Mouse (Mus musculus) thymus, postnatal 36 days (tissue): ENCODE measurements around the gene Adgrb3.
"Not testable (repeated sequence)": the region's sequence is repeated elsewhere in the genome, so short reads cannot be mapped to it uniquely, and the experiment has no call there.

ENCODE experiments used
- DNase-seq, 2 experiments: peaks; one replicate each; pipeline ENCODE4 v3.0.0; 2022; ENCODE audit warnings: mixed read lengths in 2 of 2

Gene Adgrb3

GRCm38 (mm10) chr1:25088010-25088719 lies 741.3 kb downstream of the Adgrb3 start:
- DNase-seq, result no peak

GRCm38 (mm10) chr1:25085616-25086372 lies 743.7 kb downstream of the Adgrb3 start:
- DNase-seq, result no peak

- no peak for DNase-seq
Observed at GRCm38 (mm10) chr1:25082377-25082776, 747.1 kb downstream of the Adgrb3 start.

GRCm38 (mm10) chr1:25081265-25081849 lies 748.1 kb downstream of the Adgrb3 start:
- no peak for DNase-seq

- DNase-seq, result no peak
Observed at GRCm38 (mm10) chr1:25079395-25079794, 750.1 kb downstream of the Adgrb3 start.

GRCm38 (mm10) chr1:25075952-25076351 lies 753.6 kb downstream of the Adgrb3 start:
- no peak for DNase-seq

GRCm38 (mm10) chr1:25063964-25064363 lies 765.5 kb downstream of the Adgrb3 start:
- no peak for DNase-seq

- no peak for DNase-seq
Observed at GRCm38 (mm10) chr1:25060935-25061334, 768.6 kb downstream of the Adgrb3 start.

GRCm38 (mm10) chr1:25060191-25060590 lies 769.3 kb downstream of the Adgrb3 start:
- no peak for DNase-seq

- DNase-seq, result no peak
Observed at GRCm38 (mm10) chr1:25057656-25058055, 771.9 kb downstream of the Adgrb3 start.

- no peak for DNase-seq
Observed at GRCm38 (mm10) chr1:25057212-25057611, 772.3 kb downstream of the Adgrb3 start.

GRCm38 (mm10) chr1:25042091-25042490 lies 787.4 kb downstream of the Adgrb3 start:
- DNase-seq, result no peak

- DNase-seq, result no peak
Observed at GRCm38 (mm10) chr1:25034161-25034560, 795.3 kb downstream of the Adgrb3 start.

- no peak for DNase-seq
Observed at GRCm38 (mm10) chr1:25033155-25034095, 796.1 kb downstream of the Adgrb3 start.

- DNase-seq, result no peak
Observed at GRCm38 (mm10) chr1:25023156-25023555, 806.4 kb downstream of the Adgrb3 start.

GRCm38 (mm10) chr1:25017851-25018250 lies 811.7 kb downstream of the Adgrb3 start:
- DNase-seq, result not testable (repeated sequence)
